Mouse (Mus musculus) neural tube, embryonic 14.5 days (tissue): ENCODE results near the gene Aurkb. TPM values are rescaled to one million over a fixed set of nuclear protein-coding genes. Genes with fewer than 3 reads are reported as not detected.

Source experiments
- ATAC-seq: fragments of 200-750 bp; cut with Nextera tagmentation; 2 replicates; pipeline ENCODE4 v1.8.0; 2017; ENCODE audit warnings: low read depth, mild to moderate bottlenecking, moderate TSS enrichment, moderate library complexity
- H3K27ac ChIP-seq: fragments of 300-500 bp; sonication (generic); 2 replicates; pipeline ENCODE4 v1.5.1; 2014; ENCODE audit warnings: low read depth, mild to moderate bottlenecking, control low read depth, low read length, moderate library complexity, mixed read lengths
- H3K27me3 ChIP-seq: fragments of 300-500 bp; sonication (generic); 2 replicates; pipeline ENCODE4 v1.6.1; 2014; ENCODE audit warnings: low read length; ENCODE audit not compliant: control insufficient read depth, insufficient read depth
- H3K36me3 ChIP-seq: fragments of 300-500 bp; sonication (generic); 2 replicates; pipeline ENCODE4 v1.6.1; 2014; ENCODE audit warnings: low read length, mixed read lengths; ENCODE audit not compliant: control insufficient read depth, insufficient read depth
- H3K4me1 ChIP-seq: fragments of 300-500 bp; sonication (generic); 2 replicates; pipeline ENCODE4 v1.6.1; 2014; ENCODE audit warnings: low read length; ENCODE audit not compliant: control insufficient read depth, insufficient read depth
- H3K4me2 ChIP-seq: fragments of 300-500 bp; sonication (generic); 2 replicates; pipeline ENCODE4 v1.6.1; 2014; ENCODE audit warnings: mild to moderate bottlenecking, low read depth, low read length, control low read depth
- H3K4me3 ChIP-seq: fragments of 300-500 bp; sonication (generic); 2 replicates; pipeline ENCODE4 v1.5.1; 2014; ENCODE audit warnings: low read depth, low read length, control low read depth, mixed read lengths
- H3K9ac ChIP-seq: fragments of 300-500 bp; sonication (generic); replicated peaks from 2 replicates; pipeline ENCODE4 v1.6.1; 2014; ENCODE audit warnings: low read depth, mild to moderate bottlenecking, control low read depth, low read length, mixed read lengths
- H3K9me3 ChIP-seq: fragments of 300-500 bp; sonication (generic); 2 replicates; pipeline ENCODE4 v1.6.1; 2016; ENCODE audit warnings: low read length; ENCODE audit not compliant: control insufficient read depth
- WGBS: fragments of 180-500 bp; shearing (Covaris S2); extraction: QIAGEN DNeasy Blood & Tissue Kit; methylation state at CpG from one replicate; pipeline ENCODE4 v1.1.7; 2014; 5-methylcytosine and 5-hydroxymethylcytosine counted together
- polyA plus RNA-seq: library from polyadenylated mRNA; unstranded; fragments of >200 nt; fragmentation: Nextera tagmentation; extraction: Ambion mirVana; gene quantifications from 2 replicates; pipeline ENCODE4 v1.2.1, GENCODE M21; 2014

The Aurkb gene
- polyA plus RNA-seq, 1 experiment from 2014 or later, result 8.7 TPM

DNA sequence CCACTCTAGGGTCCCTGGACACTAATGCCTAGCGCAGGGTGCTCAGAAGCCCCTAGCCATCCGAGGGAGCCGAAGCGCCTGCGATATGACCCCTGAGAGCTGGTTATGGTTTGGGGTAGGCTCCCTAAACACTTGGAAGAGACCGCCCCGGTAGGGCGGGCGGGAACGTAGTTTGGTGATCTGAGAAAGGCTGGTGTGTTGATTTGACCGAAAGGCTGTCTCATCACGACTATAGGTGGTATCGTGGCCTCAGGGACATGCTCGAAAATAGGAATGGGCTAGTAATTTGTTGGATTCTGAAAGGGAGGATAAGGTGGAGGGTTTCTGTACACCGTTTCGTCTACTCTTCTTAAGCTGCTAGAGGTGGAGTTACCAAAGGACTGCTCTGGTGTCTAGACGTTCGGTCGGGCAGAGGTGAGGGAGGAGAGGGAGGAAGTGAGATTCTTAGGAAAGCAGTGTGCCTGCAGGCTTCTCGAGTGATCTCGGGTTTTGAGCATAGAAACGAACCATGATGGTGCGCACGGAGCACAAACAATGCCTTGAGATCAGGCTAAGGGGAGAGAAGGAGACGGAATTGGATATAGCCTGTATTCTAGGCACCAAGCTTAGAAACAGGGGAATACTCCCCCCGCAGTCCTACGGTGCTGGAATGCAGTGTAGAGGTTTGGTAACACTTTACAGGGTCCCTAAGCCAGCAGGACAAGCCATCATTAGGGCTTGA lies 50.2 kb downstream of the Aurkb start:
- Histone ChIP-seq H3K36me3 (0 out of 2 replicates have a peak, but pooled peaks cover 6% of the 10 kb centered on the region), H3K27ac (peak overlapping the region; percentile 55), H3K4me3 (peak overlapping the region; percentile 35), H3K4me2 (peak overlapping the region; percentile 73), H3K9me3 (no peaks in the 10 kb centered on the region), H3K9ac (peak overlapping the region; percentile 33; the same call in 1 of the 2 replicates), H3K4me1 (peaks cover 32% of the 10 kb centered on the region), H3K27me3 (no peaks in the 10 kb centered on the region)
- ATAC-seq, result no peak
- 2% methylated on average over 27 of the region's 27 CpGs for WGBS

DNA sequence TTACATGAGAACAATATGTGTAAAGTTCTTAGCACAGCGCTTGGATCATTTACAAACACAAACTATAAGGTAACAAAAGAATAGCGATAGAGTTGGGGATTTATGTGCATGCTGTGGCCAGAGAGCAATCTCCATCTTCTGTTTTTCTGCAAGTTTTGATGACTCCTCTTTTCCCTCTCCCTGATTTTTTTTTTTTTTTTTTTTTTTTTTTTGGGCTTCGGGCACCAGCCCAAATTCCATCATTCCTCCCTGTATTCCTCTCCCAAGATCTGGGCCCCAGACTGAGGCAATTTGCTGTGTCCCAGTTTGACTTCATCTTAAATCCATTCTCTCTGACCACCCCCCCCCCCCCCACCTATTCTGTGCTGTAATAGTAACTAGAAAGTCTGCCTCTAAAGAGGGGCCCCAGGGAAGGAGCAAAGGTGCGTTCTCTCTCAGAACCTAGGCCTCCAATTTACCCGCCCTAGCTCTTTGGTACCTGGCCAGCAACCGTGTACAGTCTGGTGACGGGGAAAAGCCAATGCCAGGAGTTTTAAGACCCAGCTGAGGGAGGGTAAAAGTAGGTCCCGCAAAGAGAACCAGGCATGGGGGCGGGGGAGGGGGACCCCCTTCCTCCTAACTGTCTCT lies 51.0 kb downstream of the Aurkb start:
- ATAC-seq, result no peak
- Histone ChIP-seq H3K36me3 (peaks cover 12% of the 10 kb centered on the region; the same call in 1 of the 2 replicates), H3K4me2 (peak overlapping the region; percentile 73), H3K9me3 (no peaks in the 10 kb centered on the region), H3K4me3 (peak overlapping the region; percentile 19), H3K27me3 (no peaks in the 10 kb centered on the region), H3K27ac (peak overlapping the region; percentile 80), H3K4me1 (peaks cover 29% of the 10 kb centered on the region), H3K9ac (peak overlapping the region; percentile 55; the same call in 1 of the 2 replicates)
- 18% methylated on average over 9 of the region's 9 CpGs for WGBS

DNA sequence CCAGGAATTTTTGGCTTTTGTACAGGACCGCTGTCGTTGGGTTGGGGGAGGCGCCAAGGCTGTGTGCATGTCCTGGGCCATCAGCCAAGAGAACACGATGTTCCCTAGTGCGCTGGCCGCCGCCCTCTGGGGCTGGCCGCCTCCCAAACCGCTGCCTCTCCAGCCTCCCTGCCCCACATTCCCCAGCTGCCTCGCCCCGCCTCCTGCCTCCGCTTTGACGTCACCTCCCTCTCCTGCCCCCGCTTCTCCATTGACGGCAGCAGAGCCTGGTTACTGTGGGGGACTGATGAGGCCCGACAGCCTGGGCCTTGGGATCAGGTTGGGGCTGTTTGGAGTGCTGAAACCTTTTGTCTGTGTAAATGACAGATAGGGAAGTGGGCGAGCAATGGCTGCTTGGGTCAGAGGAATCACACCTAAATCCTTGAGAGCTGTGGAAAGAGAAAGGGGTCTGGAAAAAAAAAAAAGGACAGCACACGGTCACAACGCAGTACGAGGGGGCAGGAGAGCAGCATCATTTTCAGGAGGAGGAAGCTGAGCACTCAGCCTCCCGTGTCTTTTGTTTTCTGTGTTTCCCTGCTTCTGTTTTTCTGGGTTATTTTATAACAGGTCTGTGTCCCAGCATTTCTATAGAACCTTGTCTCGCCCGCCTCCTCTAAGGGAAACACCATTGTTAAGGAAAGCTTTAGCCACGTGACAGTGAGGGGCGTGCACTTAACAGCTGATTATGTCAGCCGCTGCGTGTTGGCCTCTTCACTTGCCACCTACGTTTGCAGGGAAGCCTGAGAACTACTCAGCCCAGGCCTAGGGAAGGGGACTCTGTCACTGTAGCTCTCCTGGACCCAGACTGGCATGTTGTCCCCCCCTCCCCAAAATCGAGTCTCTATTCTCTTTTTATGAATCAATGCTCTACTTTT lies 51.8 kb downstream of the Aurkb start:
- WGBS, result 1% methylated on average over 29 of the region's 29 CpGs
- H3K36me3 ChIP-seq, result peaks cover 13% of the 10 kb centered on the region
- H3K9me3 ChIP-seq, result no peaks in the 10 kb centered on the region
- peak overlapping the region; percentile 19 for H3K4me3 ChIP-seq
- H3K4me1 ChIP-seq, result peaks cover 29% of the 10 kb centered on the region
- H3K27me3 ChIP-seq, result no peaks in the 10 kb centered on the region
- H3K4me2 ChIP-seq, result peak overlapping the region; percentile 73
- H3K9ac ChIP-seq, result peak overlapping the region; percentile 55
- no peak for ATAC-seq
- H3K27ac ChIP-seq, result peak overlapping the region; percentile 80

DNA sequence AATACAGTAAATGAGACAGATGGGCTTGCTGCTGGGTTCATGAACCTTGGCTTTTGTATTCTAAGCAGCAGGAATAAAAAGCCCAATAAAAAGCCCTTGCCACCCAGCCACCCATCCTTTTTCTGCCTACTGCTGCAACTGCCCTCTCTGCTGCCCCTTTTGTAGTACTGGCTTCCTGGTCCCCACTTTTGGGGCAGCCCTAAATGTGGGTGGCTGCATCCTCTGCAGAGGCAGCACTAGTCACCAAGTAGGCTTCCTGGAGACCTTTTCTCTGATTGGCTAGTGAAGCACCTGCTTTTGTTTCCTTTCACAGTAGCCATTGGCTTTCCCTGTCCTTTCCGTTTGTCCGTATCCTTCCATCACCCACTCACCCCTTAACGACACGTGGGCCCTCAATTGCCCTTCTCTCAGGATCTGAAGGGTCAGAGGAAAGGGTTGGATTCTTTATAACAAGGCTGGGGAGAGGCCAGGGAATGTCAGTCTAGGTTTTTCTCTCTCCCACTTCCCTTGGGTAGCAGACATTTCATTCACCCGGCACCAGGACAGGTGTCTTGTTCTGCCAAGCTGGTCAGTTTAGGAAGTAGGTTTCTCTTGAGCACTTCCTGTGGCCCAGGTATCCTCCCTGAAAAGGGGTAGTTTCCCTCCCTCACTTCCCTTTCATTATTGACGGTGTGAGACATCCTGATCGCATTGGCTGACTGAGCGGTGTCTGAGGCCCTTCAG lies 52.8 kb downstream of the Aurkb start:
- no peak for ATAC-seq
- H3K27ac ChIP-seq, result peak overlapping the region; percentile 80; the same call in 1 of the 2 replicates
- H3K27me3 ChIP-seq, result no peaks in the 10 kb centered on the region
- H3K9me3 ChIP-seq, result no peaks in the 10 kb centered on the region
- H3K9ac ChIP-seq, result 0 out of 2 replicates have a peak overlapping the region, but pooled peaks have one; percentile 71
- peak overlapping the region; percentile 93 for H3K4me2 ChIP-seq
- 10% methylated on average over 8 of the region's 8 CpGs for WGBS
- H3K4me1 ChIP-seq, result peaks cover 29% of the 10 kb centered on the region
- H3K4me3 ChIP-seq, result peak overlapping the region; percentile 48
- H3K36me3 ChIP-seq, result peaks cover 22% of the 10 kb centered on the region

DNA sequence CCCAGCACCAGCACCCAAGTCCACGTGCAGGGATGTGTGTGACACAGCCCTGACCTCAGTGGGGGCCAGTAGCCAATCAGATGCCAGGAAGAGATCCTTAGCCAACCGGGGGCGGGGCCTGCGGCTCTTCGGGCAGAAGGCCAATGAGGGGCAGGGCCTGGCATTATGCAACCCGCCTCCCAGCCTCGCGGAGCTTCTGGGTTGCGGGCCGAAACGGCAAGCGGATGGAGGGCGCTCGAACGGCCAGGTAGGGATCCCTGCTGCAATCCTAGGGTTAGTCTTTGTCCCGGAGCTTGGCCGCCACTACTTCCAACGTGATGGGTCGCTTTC lies 53.3 kb downstream of the Aurkb start:
- ATAC-seq, result peak; percentile 7; the same call in 1 of the 2 replicates
- peak overlapping the region; percentile 93 for H3K4me2 ChIP-seq
- peak overlapping the region; percentile 48 for H3K4me3 ChIP-seq
- H3K27ac ChIP-seq, result peak overlapping the region; percentile 76
- H3K36me3 ChIP-seq, result peaks cover 27% of the 10 kb centered on the region
- WGBS, result 1% methylated on average over 19 of the region's 19 CpGs
- H3K4me1 ChIP-seq, result peaks cover 29% of the 10 kb centered on the region
- H3K27me3 ChIP-seq, result no peaks in the 10 kb centered on the region
- H3K9me3 ChIP-seq, result no peaks in the 10 kb centered on the region
- peak overlapping the region; percentile 71 for H3K9ac ChIP-seq

DNA sequence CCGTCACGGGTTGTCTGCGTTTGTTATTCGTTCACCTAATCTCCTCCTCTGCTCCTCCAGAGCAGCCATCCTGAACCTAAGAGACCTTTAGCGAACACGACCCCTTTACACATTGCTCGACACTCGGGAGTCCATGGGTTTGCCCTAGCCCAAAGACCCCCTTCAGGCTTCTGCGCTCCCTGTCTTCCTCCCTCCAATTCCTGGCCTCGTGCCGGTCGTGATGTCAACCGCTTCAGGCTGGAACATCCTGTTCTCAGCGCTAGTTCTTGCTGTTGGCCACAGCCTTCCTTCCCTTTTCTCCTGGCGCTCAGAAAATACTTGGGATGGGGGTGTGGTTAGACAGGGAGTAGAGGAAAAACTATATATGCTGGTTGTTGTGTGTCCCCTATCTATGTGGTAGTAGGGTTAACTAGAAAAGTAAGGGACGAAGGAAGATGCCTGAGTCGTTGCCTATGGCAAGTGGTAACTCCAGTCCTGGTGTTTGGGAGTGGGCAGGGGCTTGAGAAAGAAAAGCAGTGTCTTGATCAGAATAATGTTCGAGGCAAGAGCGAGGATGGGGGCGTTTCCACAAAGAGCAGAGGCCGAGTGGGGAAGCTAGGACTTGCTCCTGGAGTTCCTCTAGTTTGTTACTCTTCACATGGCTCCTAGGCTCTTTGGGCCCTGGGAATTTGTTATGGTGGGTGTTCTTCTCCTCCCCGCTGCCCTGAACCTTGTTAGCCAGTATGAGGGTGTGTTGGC lies 53.9 kb downstream of the Aurkb start:
- H3K9ac ChIP-seq, result peak overlapping the region; percentile 71
- peak overlapping the region; percentile 93 for H3K4me2 ChIP-seq
- H3K36me3 ChIP-seq, result peaks cover 33% of the 10 kb centered on the region
- H3K9me3 ChIP-seq, result no peaks in the 10 kb centered on the region
- H3K4me3 ChIP-seq, result peak overlapping the region; percentile 48
- 1% methylated on average over 22 of the region's 22 CpGs for WGBS
- H3K27me3 ChIP-seq, result no peaks in the 10 kb centered on the region
- peaks cover 29% of the 10 kb centered on the region for H3K4me1 ChIP-seq
- ATAC-seq, result no peak
- H3K27ac ChIP-seq, result peak overlapping the region; percentile 76

DNA sequence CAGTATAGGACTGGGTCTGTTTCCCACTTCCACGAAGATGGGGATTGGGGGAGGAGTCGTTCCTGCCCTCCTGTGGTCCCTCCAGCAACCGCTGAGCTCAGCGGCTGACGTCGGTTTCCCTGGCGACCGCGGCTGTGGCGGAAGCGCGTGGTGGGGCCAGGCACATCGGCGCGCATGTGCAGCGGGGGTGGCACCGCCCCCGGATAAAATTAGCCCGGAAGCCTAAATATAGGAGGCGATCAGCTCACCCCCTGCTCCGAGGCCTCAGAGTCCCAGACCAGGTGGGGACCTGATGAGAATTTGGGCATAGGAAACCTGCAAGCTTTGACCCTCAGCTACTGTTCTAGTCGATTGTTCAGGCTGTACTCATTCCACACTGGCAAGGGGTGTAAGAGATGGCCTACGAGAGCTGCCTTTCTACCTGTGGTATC lies 54.5 kb downstream of the Aurkb start:
- Histone ChIP-seq H3K27ac (peak overlapping the region; percentile 76), H3K4me3 (peak overlapping the region; percentile 48), H3K4me1 (peaks cover 29% of the 10 kb centered on the region), H3K27me3 (no peaks in the 10 kb centered on the region), H3K9me3 (no peaks in the 10 kb centered on the region), H3K36me3 (peaks cover 39% of the 10 kb centered on the region), H3K4me2 (peak overlapping the region; percentile 93), H3K9ac (peak overlapping the region; percentile 71)
- peak; percentile 34; the same call in 1 of the 2 replicates for ATAC-seq
- WGBS, result 2% methylated on average over 23 of the region's 23 CpGs
